Mouse (Mus musculus) heart, adult 2 months (tissue): ENCODE results near the gene Nanos3. TPM values are rescaled to one million over a fixed set of nuclear protein-coding genes. Genes with fewer than 3 reads are reported as not detected.

Source experiments
- DNase-seq, 2 experiments: peaks; one replicate each; pipeline ENCODE4 v3.0.0; 2021
- H3K27ac ChIP-seq: fragments of 200-600 bp; 2 replicates; pipeline ENCODE4 v1.8.1; 2022
- H3K27me3 ChIP-seq: fragments of 200-500 bp; 2 replicates; pipeline ENCODE4 v1.6.1; 2012; ENCODE audit warnings: mild to moderate bottlenecking, low read length, inconsistent platforms, mixed read lengths; ENCODE audit not compliant: control insufficient read depth, insufficient read depth
- H3K36me3 ChIP-seq: fragments of 200-500 bp; 2 replicates; pipeline ENCODE4 v1.6.1; 2012; ENCODE audit warnings: low read length, inconsistent platforms; ENCODE audit not compliant: control insufficient read depth, insufficient read depth
- H3K4me1 ChIP-seq: fragments of 200-500 bp; 2 replicates; pipeline ENCODE4 v1.6.1; 2011; ENCODE audit warnings: low read length; ENCODE audit not compliant: control insufficient read depth, insufficient read depth
- H3K4me3 ChIP-seq: fragments of 200-600 bp; 2 replicates; pipeline ENCODE4 v1.8.1; 2022
- H3K79me2 ChIP-seq: fragments of 200-500 bp; replicated peaks from 2 replicates; pipeline ENCODE4 v1.6.1; 2012; ENCODE audit warnings: mild to moderate bottlenecking, inconsistent platforms, low read length, moderate library complexity, mixed read lengths; ENCODE audit not compliant: control insufficient read depth, insufficient read depth
- H3K9ac ChIP-seq: fragments of 200-500 bp; 2 replicates; pipeline ENCODE4 v1.6.1; 2012; ENCODE audit warnings: low read depth, mild to moderate bottlenecking, control low read depth, inconsistent platforms, low read length, mixed read lengths
- CTCF ChIP-seq: fragments of 200-600 bp; IDR thresholded peaks from 2 replicates; pipeline ENCODE4 v1.8.1; 2022; ENCODE audit warnings: antibody characterized with exemption, mild to moderate bottlenecking, moderate library complexity
- EP300 ChIP-seq: fragments of 200-500 bp; IDR thresholded peaks from 2 replicates; pipeline ENCODE4 v1.6.1; 2011; ENCODE audit warnings: low read depth, low read length, control low read depth; ENCODE audit not compliant: insufficient read depth
- POLR2A ChIP-seq: fragments of 200-500 bp; IDR thresholded peaks from 2 replicates; pipeline ENCODE4 v1.6.1; 2011; ENCODE audit warnings: mild to moderate bottlenecking, low read depth, low read length, control low read depth; ENCODE audit not compliant: insufficient read depth
- WGBS: fragments of 180-500 bp; shearing (Covaris S2); methylation state at CpG from one replicate; pipeline ENCODE4 v1.1.7; 2018; 5-methylcytosine and 5-hydroxymethylcytosine counted together
- intact Hi-C: fragments of 180-260 bp; cut with DNase I; formaldehyde crosslinking; loops from one replicate; pipeline ENCODE4 v1.15.1; 2025
- microRNA-seq, 2 experiments: library from miRNA; unstranded; fragments of <30 nt; microRNA quantifications; one replicate each; pipeline ENCODE4 v1.2.0; 2021
- polyA plus RNA-seq: library from polyadenylated mRNA; depleted of rRNA; stranded (reverse); fragments of >200 nt; gene quantifications from 2 replicates; pipeline ENCODE4 v1.2.3, GENCODE M21; 2012; rRNA removed
- total RNA-seq, 2 experiments: library from RNA; stranded (reverse); gene quantifications; 2 replicates each; pipeline ENCODE4 v1.2.3; 2021

The Nanos3 gene
- total and polyA plus RNA-seq, 3 experiments: 0.61 to 1.9 TPM; not detected in 1

DNA sequence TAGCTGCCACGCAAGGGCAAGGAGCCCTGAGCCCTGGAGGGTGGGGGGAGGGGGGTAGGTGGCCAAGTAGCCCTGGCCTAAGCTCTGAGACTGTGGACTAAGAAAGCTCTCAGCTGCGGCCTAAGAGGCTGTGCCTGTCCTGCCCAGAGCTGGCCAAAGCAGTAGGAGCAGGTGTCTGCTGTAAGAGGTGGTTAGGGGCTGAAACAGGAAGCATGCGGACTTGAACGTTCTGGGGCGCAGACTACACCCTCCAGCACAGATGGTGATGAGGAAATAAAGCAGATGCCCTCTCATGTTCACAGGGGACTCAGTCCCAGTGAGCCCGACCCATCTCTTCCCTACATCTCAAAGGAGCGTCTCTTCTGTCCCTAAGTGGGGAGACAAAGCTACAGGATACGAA is 52.8 kb downstream of the Nanos3 start:
- intact Hi-C loops: no loop called here
- no peaks in the 10 kb centered on the region for H3K27me3 ChIP-seq
- no peak overlapping the region for H3K9ac ChIP-seq
- H3K79me2 ChIP-seq: no peaks in the 10 kb centered on the region
- DNase-seq: no peak
- no peaks in the 10 kb centered on the region for H3K4me1 ChIP-seq
- no peak overlapping the region for H3K27ac ChIP-seq
- no peak overlapping the region for H3K4me3 ChIP-seq
- TF ChIP-seq EP300 (no peak), POLR2A (no peak), CTCF (no peak)
- no peaks in the 10 kb centered on the region for H3K36me3 ChIP-seq
- WGBS: 89% methylated on average over 8 of the region's 8 CpGs

DNA sequence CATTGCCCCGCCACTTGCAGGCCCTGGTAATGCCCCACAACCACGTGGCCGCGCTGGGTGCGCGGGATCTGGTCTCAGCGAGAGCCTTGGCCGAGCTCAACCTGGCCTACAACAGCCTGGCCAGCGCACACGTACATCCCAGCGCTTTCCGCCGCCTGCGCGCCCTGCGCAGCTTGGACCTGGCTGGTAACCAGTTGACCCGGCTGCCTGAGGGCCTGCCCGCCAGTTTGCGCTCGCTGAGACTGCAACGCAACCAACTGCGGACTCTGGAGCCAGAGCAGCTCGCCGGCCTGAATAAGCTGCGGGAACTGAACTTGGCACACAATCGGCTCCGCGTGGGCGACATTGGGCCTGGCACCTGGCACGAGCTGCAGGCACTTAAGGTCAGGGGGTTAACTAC is 54.2 kb downstream of the Nanos3 start:
- H3K9ac ChIP-seq: no peak overlapping the region
- no peak overlapping the region for H3K4me3 ChIP-seq
- H3K27ac ChIP-seq: no peak overlapping the region
- no peaks in the 10 kb centered on the region for H3K27me3 ChIP-seq
- intact Hi-C loops: no loop called here
- no peaks in the 10 kb centered on the region for H3K36me3 ChIP-seq
- no peaks in the 10 kb centered on the region for H3K79me2 ChIP-seq
- no peak for TF ChIP-seq CTCF
- no peak for TF ChIP-seq EP300
- no peak for TF ChIP-seq POLR2A
- DNase-seq: peak in 1 of 2 experiments; percentile 36
- WGBS: 33% methylated on average over 30 of the region's 30 CpGs
- H3K4me1 ChIP-seq: no peaks in the 10 kb centered on the region

DNA sequence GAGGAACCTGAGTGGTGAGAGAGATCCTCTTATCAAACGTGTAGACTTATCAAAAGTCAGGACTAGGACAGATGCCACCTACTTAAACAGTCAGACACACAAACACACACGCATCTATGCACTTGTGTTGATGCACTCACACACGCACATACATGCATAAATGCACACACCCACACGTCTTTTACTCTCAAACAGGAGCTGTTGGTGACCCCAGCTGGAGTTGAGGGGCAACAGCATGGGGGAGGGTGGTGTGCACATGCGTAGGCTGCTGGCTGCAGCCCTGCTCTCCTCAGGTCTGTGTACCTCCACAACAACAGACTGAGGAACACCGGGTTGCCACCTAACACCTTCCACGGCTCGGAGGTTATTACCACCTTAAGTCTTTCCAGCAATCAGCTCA is 56.7 kb downstream of the Nanos3 start:
- Histone ChIP-seq H3K9ac (no peak overlapping the region), H3K27me3 (no peaks in the 10 kb centered on the region), H3K4me1 (no peaks in the 10 kb centered on the region), H3K4me3 (no peak overlapping the region), H3K79me2 (no peaks in the 10 kb centered on the region), H3K27ac (no peak overlapping the region), H3K36me3 (no peaks in the 10 kb centered on the region)
- TF ChIP-seq EP300 (no peak), POLR2A (no peak), CTCF (peak; percentile 8; the same call in 1 of the 2 replicates)
- intact Hi-C loops: no loop called here
- no peak for DNase-seq
- WGBS: 58% methylated on average over 8 of the region's 8 CpGs

DNA sequence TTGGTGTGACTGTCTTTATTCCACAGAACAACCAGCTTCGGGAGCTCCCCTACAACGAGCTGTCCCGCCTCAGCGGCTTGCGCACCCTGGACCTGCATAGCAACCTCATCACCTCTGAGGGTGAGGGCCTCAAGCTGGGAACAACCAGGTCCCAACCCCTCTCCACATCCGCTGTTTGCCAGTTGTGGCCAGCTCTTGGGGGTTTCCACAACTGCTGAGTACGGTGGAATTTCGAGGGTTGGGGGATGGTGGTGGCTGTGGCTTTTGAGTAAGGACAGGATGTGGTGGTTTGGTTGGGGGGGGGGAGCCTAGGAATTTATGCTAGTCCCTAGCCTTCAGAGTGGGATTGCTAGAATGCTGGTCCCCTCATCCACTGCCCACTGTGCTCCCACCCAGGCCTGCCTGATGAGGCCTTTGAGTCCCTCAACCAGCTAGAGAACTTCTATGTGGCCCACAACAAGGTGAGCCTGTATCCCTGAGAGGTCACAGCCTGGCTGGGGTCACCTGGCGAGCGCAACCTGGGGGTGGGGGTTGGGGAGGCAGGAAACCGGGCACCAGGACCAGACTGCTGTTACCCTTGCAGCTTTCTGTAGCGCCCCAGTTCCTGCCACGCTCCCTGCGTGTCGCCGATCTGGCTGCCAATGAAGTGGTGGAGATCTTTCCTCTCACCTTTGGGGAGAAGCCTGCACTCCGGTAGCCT is 57.7 kb downstream of the Nanos3 start:
- no peak overlapping the region for H3K4me3 ChIP-seq

DNA sequence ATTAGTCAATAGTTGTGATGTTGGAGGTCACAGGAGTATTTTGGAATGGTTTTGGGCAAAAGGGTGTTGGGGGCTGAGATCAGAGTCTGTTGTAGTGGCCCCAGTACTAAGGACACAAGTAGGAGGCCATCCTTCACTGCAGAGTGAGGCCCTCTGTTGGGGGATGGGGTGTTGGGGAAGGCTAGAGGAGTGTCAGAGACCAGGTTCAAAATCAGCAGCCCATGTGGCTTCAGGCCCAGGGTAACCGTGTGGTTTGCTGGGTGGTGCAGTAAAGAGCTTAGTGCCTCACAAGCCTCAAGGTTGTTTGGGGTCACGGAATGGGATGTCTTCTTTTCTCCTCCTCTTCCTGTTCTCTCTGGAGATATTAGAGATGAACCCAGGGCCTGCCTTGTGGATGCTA is 58.3 kb downstream of the Nanos3 start:
- TF ChIP-seq POLR2A: no peak
- TF ChIP-seq EP300: no peak
- no peak for TF ChIP-seq CTCF
- no peaks in the 10 kb centered on the region for H3K79me2 ChIP-seq
- H3K4me3 ChIP-seq: no peak overlapping the region
- WGBS: 75% methylated on average over 2 of the region's 2 CpGs
- H3K36me3 ChIP-seq: no peaks in the 10 kb centered on the region
- no peak overlapping the region for H3K9ac ChIP-seq
- no peak for DNase-seq
- H3K27me3 ChIP-seq: no peaks in the 10 kb centered on the region
- no peaks in the 10 kb centered on the region for H3K4me1 ChIP-seq
- intact Hi-C loops: no loop called here
- no peak overlapping the region for H3K27ac ChIP-seq

More for the DNA sequence above, 57.7 kb downstream of the Nanos3 start:
- TF ChIP-seq CTCF: no peak
- TF ChIP-seq EP300: no peak
- TF ChIP-seq POLR2A: no peak
- intact Hi-C loops: no loop called here
- Histone ChIP-seq H3K4me1 (no peaks in the 10 kb centered on the region), H3K36me3 (no peaks in the 10 kb centered on the region), H3K79me2 (no peaks in the 10 kb centered on the region), H3K27me3 (no peaks in the 10 kb centered on the region), H3K27ac (no peak overlapping the region), H3K9ac (no peak overlapping the region)
- WGBS: 58% methylated on average over 17 of the region's 17 CpGs
- no peak for DNase-seq

DNA sequence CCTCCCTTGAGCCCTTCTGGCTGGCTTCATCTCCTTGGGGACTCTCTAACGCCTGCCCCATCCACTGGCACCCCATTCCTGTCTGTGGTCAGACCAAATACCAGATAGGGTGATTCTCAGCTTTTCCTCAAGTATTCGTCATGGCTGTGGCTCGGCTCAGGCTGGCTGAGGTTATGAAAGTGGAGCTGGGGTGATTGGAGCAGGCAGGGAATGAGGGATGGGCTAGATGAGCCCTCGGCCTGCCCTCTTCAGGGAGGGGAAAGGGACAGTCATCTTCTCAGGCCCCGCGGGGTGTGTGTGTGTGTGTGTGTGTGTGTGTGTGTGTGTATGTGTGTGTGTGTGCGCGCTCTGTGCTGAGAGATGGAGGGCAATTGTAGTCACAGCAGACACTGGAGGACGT is 59.4 kb downstream of the Nanos3 start, which contains the start of gene Podnl1:
Podnl1 (plus strand) TSS at position 334 of the 400 bp plus-strand sequence.
- Histone ChIP-seq H3K36me3 (no peaks in the 10 kb centered on the region), H3K4me3 (no peak within 1 kb of the TSS), H3K79me2 (no peaks in the 10 kb centered on the region), H3K4me1 (no peaks in the 10 kb centered on the region), H3K27me3 (no peaks in the 10 kb centered on the region), H3K27ac (no peak within 1 kb of the TSS), H3K9ac (no peak within 1 kb of the TSS)
- intact Hi-C loops: no loop called here
- no peak for TF ChIP-seq POLR2A
- TF ChIP-seq EP300: no peak
- no peak for TF ChIP-seq CTCF
- DNase-seq: no peak
- 51% methylated on average over 9 of the region's 9 CpGs for WGBS

Small RNAs within 50 kb of the gene (microRNA-seq; reads per million reads assigned to microRNA genes)
- gene Gm25110 (0 reads per million in 2 experiments), gene Mir181c (453 to 591 reads per million in 2 experiments), gene Mir181d (927 to 1,168 reads per million in 2 experiments), gene Mir23a (40,248 to 85,870 reads per million in 2 experiments), gene Mir24-2 (0 reads per million in 2 experiments), gene Mir27a (1,835 to 2,628 reads per million in 2 experiments), gene Mir3074-2 (0 reads per million in 2 experiments)

Other genes starting within 250 kb of the Nanos3 start
- gene Gm10644, start 230.0 kb downstream of the Nanos3 start, total RNA-seq: 1 to 10 TPM; 1.3 to 1.7 TPM
- gene Gm10644, start 230.0 kb downstream of the Nanos3 start, polyA plus RNA-seq: 1.9 and 2.8 TPM in 2 replicates
- 1 to 10 TPM; 1.7 to 1.8 TPM for gene Asf1b, start 229.7 kb downstream of the Nanos3 start, total RNA-seq
- gene Asf1b, start 229.7 kb downstream of the Nanos3 start, polyA plus RNA-seq: 2.2 and 3.7 TPM in 2 replicates
- 100 to 1,000 TPM; 306 to 331 TPM for gene Prkaca, start 212.2 kb downstream of the Nanos3 start, total RNA-seq
- gene Prkaca, start 212.2 kb downstream of the Nanos3 start, polyA plus RNA-seq: 239 and 333 TPM in 2 replicates
- gene Samd1, start 187.5 kb downstream of the Nanos3 start, total RNA-seq: 10 to 100 TPM; 21.6 to 29.9 TPM
- gene Samd1, start 187.5 kb downstream of the Nanos3 start, polyA plus RNA-seq: 29.7 and 32.1 TPM in 2 replicates
- gene 1700067K01Rik, start 183.7 kb downstream of the Nanos3 start, total RNA-seq: under 1 TPM in 1 of 2 experiments, not detected in 1; 0.26 TPM
- gene 1700067K01Rik, start 183.7 kb downstream of the Nanos3 start, polyA plus RNA-seq: 0.16 and 0.50 TPM in 2 replicates
- gene 2210011C24Rik, start 173.0 kb downstream of the Nanos3 start, total RNA-seq: 1 to 10 TPM; 2.2 to 3.7 TPM
- 0.64 and 1.2 TPM in 2 replicates for gene 2210011C24Rik, start 173.0 kb downstream of the Nanos3 start, polyA plus RNA-seq
- gene Palm3, start 163.7 kb downstream of the Nanos3 start, total RNA-seq: under 1 TPM; 0.20 to 0.26 TPM
- gene Palm3, start 163.7 kb downstream of the Nanos3 start, polyA plus RNA-seq: 0.21 TPM in 1 of 2 replicates, not detected in the other
- 1 to 10 TPM; 3.2 to 3.7 TPM for gene Il27ra, start 142.6 kb downstream of the Nanos3 start, total RNA-seq
- gene Il27ra, start 142.6 kb downstream of the Nanos3 start, polyA plus RNA-seq: 4.1 and 4.6 TPM in 2 replicates
- not detected for gene Rln3, start 140.2 kb downstream of the Nanos3 start, total RNA-seq
- not detected in 2 replicates for gene Rln3, start 140.2 kb downstream of the Nanos3 start, polyA plus RNA-seq
- 1 to 10 TPM; 3.6 to 4.8 TPM for gene Gm10643, start 120.1 kb downstream of the Nanos3 start, total RNA-seq
- gene Gm10643, start 120.1 kb downstream of the Nanos3 start, polyA plus RNA-seq: 1.7 and 2.1 TPM in 2 replicates
- gene Rfx1, start 118.4 kb downstream of the Nanos3 start, total RNA-seq: 1 to 10 TPM; 8.8 to 9.5 TPM
- gene Rfx1, start 118.4 kb downstream of the Nanos3 start, polyA plus RNA-seq: 9.5 and 11.0 TPM in 2 replicates
- 1 to 10 TPM; 5.9 to 7.6 TPM for gene Dcaf15, start 80.4 kb downstream of the Nanos3 start, total RNA-seq
- gene Dcaf15, start 80.4 kb downstream of the Nanos3 start, polyA plus RNA-seq: 17.0 and 18.4 TPM in 2 replicates
- not detected for gene Podnl1, start 59.2 kb downstream of the Nanos3 start, total RNA-seq
- gene Podnl1, start 59.2 kb downstream of the Nanos3 start, polyA plus RNA-seq: 0.20 and 0.23 TPM in 2 replicates
- 10 to 100 TPM; 10.6 to 11.9 TPM for gene Cc2d1a, start 37.3 kb downstream of the Nanos3 start, total RNA-seq
- 10.2 and 11.2 TPM in 2 replicates for gene Cc2d1a, start 37.3 kb downstream of the Nanos3 start, polyA plus RNA-seq
- under 1 TPM; 0.26 to 0.30 TPM for gene 4930432K21Rik, start 37.2 kb downstream of the Nanos3 start, total RNA-seq
- 0.29 and 0.55 TPM in 2 replicates for gene 4930432K21Rik, start 37.2 kb downstream of the Nanos3 start, polyA plus RNA-seq
- gene Zswim4, start 51.8 kb upstream of the Nanos3 start, total RNA-seq: 1 to 10 TPM; 6.8 to 8.2 TPM
- 7.6 and 10.4 TPM in 2 replicates for gene Zswim4, start 51.8 kb upstream of the Nanos3 start, polyA plus RNA-seq
- 100 to 1,000 TPM; 206 to 249 TPM for gene D8Ertd738e, start 64.5 kb upstream of the Nanos3 start, total RNA-seq
- 144 and 158 TPM in 2 replicates for gene D8Ertd738e, start 64.5 kb upstream of the Nanos3 start, polyA plus RNA-seq
- 10 to 100 TPM; 10.8 to 12.0 TPM for gene Mri1, start 72.1 kb upstream of the Nanos3 start, total RNA-seq
- 13.6 and 20.8 TPM in 2 replicates for gene Mri1, start 72.1 kb upstream of the Nanos3 start, polyA plus RNA-seq
- 1 to 10 TPM; 5.0 to 8.1 TPM for gene Ccdc130, start 85.2 kb upstream of the Nanos3 start, total RNA-seq
- 19.9 and 20.8 TPM in 2 replicates for gene Ccdc130, start 85.2 kb upstream of the Nanos3 start, polyA plus RNA-seq
- gene Cacna1a, start 203.2 kb upstream of the Nanos3 start, total RNA-seq: 1 to 10 TPM; 2.5 to 2.7 TPM
- 4.4 and 5.9 TPM in 2 replicates for gene Cacna1a, start 203.2 kb upstream of the Nanos3 start, polyA plus RNA-seq